Mouse (Mus musculus): ENCODE data around the gene Nlrc4. TPM values are rescaled to one million over a fixed set of nuclear protein-coding genes. Genes with fewer than 3 reads are reported as not detected.

Gene Nlrc4
- total RNA-seq, 2 experiments from 2014 or later: 0.08 TPM

- no peak for DNase-seq
- TF ChIP-seq CTCF (IDR thresholded peaks at IDR 0.05): no peak
- no peak overlapping the region for H3K27ac ChIP-seq
- intact Hi-C loops (cut with DNase I): no loop called here
- no peak overlapping the region for H3K4me3 ChIP-seq
Measured at GRCm38 (mm10) chr17:74416841-74417360, 42.0 kb downstream of the Nlrc4 start.

- intact Hi-C loops (cut with DNase I): no loop called here
- Histone ChIP-seq H3K4me3 (no peak overlapping the region), H3K27ac (no peak overlapping the region)
- no peak for TF ChIP-seq CTCF (IDR thresholded peaks at IDR 0.05)
- no peak for DNase-seq
Measured at GRCm38 (mm10) chr17:74414671-74415070, 44.3 kb downstream of the Nlrc4 start.

GRCm38 (mm10) chr17:74413324-74413723 is 45.6 kb downstream of the Nlrc4 start:
- TF ChIP-seq CTCF (IDR thresholded peaks at IDR 0.05): no peak
- DNase-seq: no peak
- intact Hi-C loops (cut with DNase I): no loop called here

GRCm38 (mm10) chr17:74409722-74410121 is 49.2 kb downstream of the Nlrc4 start:
- no peak for DNase-seq
- Histone ChIP-seq H3K4me3 (no peak overlapping the region), H3K27ac (no peak overlapping the region)
- intact Hi-C loops (cut with DNase I): no loop called here
- TF ChIP-seq CTCF (IDR thresholded peaks at IDR 0.05): peak; percentile 22; the same call in 1 of the 2 replicates

More at GRCm38 (mm10) chr17:74413324-74413723, 45.6 kb downstream of the Nlrc4 start:
- no peak overlapping the region for H3K27ac ChIP-seq
- no peak overlapping the region for H3K4me3 ChIP-seq

- no peak for DNase-seq
- intact Hi-C loops (cut with DNase I): no loop called here
- no peak overlapping the region for H3K4me3 ChIP-seq
- no peak overlapping the region for H3K27ac ChIP-seq
- TF ChIP-seq CTCF (IDR thresholded peaks at IDR 0.05): no peak
Measured at GRCm38 (mm10) chr17:74406487-74406886, 52.5 kb downstream of the Nlrc4 start.

GRCm38 (mm10) chr17:74402486-74403222 is 56.3 kb downstream of the Nlrc4 start:
- H3K27ac ChIP-seq: no peak overlapping the region
- no peak overlapping the region for H3K4me3 ChIP-seq
- no peak for DNase-seq
- no peak for TF ChIP-seq CTCF (IDR thresholded peaks at IDR 0.05)
- intact Hi-C loops (cut with DNase I): no loop called here

- intact Hi-C loops (cut with DNase I): loop anchor here (2.0 kb wide), 1 partner anchor 54 kb away; no protein-coding TSS in a partner anchor
- no peak for DNase-seq
- Histone ChIP-seq H3K27ac (no peak overlapping the region), H3K4me3 (no peak overlapping the region)
- no peak for TF ChIP-seq CTCF (IDR thresholded peaks at IDR 0.05)
Measured at GRCm38 (mm10) chr17:74397173-74397572, 61.8 kb downstream of the Nlrc4 start.

GRCm38 (mm10) chr17:74396766-74397165 is 62.2 kb downstream of the Nlrc4 start:
- intact Hi-C loops (cut with DNase I): loop anchor here (2.0 kb wide), 1 partner anchor 54 kb away; no protein-coding TSS in a partner anchor
- Histone ChIP-seq H3K4me3 (peak overlapping the region; percentile 92), H3K27ac (no peak overlapping the region)
- no peak for DNase-seq
- TF ChIP-seq CTCF (IDR thresholded peaks at IDR 0.05): no peak

- no peak for TF ChIP-seq CTCF (IDR thresholded peaks at IDR 0.05)
- H3K4me3 ChIP-seq: peak within 1 kb of the TSS; percentile 92
- peak within 1 kb of the TSS; percentile 92 for H3K27ac ChIP-seq
- intact Hi-C loops (cut with DNase I): loop anchor here (1.0 to 2.0 kb wide), 2 partner anchors 53 to 94 kb away; partner anchors contain the start of gene Yipf4
- DNase-seq: peak; percentile 98
Measured at GRCm38 (mm10) chr17:74395383-74396065, 63.4 kb downstream of the Nlrc4 start, which contains the start of gene Slc30a6. Gene Slc30a6 (plus strand): TSS chr17:74395608.

- no peak for DNase-seq
- no peak for TF ChIP-seq CTCF (IDR thresholded peaks at IDR 0.05)
- peak overlapping the region; percentile 92 for H3K27ac ChIP-seq
- intact Hi-C loops (cut with DNase I): loop anchor here (1.0 kb wide), 1 partner anchor 94 kb away; the partner anchor contains the start of gene Yipf4
- peak overlapping the region; percentile 92 for H3K4me3 ChIP-seq
Measured at GRCm38 (mm10) chr17:74394855-74395254, 64.1 kb downstream of the Nlrc4 start.

- intact Hi-C loops (cut with DNase I): no loop called here
- DNase-seq: no peak
- no peak for TF ChIP-seq CTCF (IDR thresholded peaks at IDR 0.05)
- Histone ChIP-seq H3K4me3 (no peak overlapping the region), H3K27ac (no peak overlapping the region)
Measured at GRCm38 (mm10) chr17:74394381-74394780, 64.6 kb downstream of the Nlrc4 start.

- DNase-seq: no peak
- Histone ChIP-seq H3K27ac (no peak overlapping the region), H3K4me3 (no peak overlapping the region)
- intact Hi-C loops (cut with DNase I): no loop called here
- peak; percentile 21; the same call in 1 of the 2 replicates for TF ChIP-seq CTCF (IDR thresholded peaks at IDR 0.05)
Measured at GRCm38 (mm10) chr17:74389847-74390246, 69.1 kb downstream of the Nlrc4 start.

GRCm38 (mm10) chr17:74386657-74387056 is 72.3 kb downstream of the Nlrc4 start:
- no peak overlapping the region for H3K4me3 ChIP-seq
- DNase-seq: no peak
- intact Hi-C loops (cut with DNase I): no loop called here
- H3K27ac ChIP-seq: no peak overlapping the region
- TF ChIP-seq CTCF (IDR thresholded peaks at IDR 0.05): no peak
